Mouse (Mus musculus): ENCODE measurements around the gene Grin2d. TPM values are rescaled to one million over a fixed set of nuclear protein-coding genes. Genes with fewer than 3 reads are reported as not detected.

Grin2d gene
- polyA plus RNA-seq, 1 experiment = 1.1 TPM

- Histone ChIP-seq H3ac (ENCODE audit: control insufficient read depth, insufficient read length, low read depth) (peak overlapping the region; percentile 79), H3K27me3 (ENCODE audit: control insufficient read depth, insufficient read depth, insufficient read length) (no peaks in the 10 kb centered on the region), H3K79me3 (ENCODE audit: low read depth) (peaks cover 14% of the 10 kb centered on the region), H3K36me3 (ENCODE audit: control insufficient read depth, insufficient read depth) (peaks cover 18% of the 10 kb centered on the region), H3K4me3 (ENCODE audit: insufficient read depth, poor library complexity, severe bottlenecking) (peak overlapping the region; percentile 63), H3K79me2 (ENCODE audit: control insufficient read depth, insufficient read depth) (peaks cover 46% of the 10 kb centered on the region)
- TF ChIP-seq CEBPB (IDR thresholded peaks at IDR 0.05; ENCODE audit: low read depth) = no peak
- TF ChIP-seq FOSL1 (IDR thresholded peaks at IDR 0.05; ENCODE audit: insufficient read depth, low read length, poor library complexity, severe bottlenecking) = peak; percentile 97
Observed at GRCm38 (mm10) chr7:45920583-45921241, 42.5 kb upstream of the Grin2d start.

GRCm38 (mm10) chr7:45919761-45920160, 41.6 kb upstream of the Grin2d start:
- H3K79me3 ChIP-seq (ENCODE audit: low read depth) = peaks cover 14% of the 10 kb centered on the region
- no peaks in the 10 kb centered on the region for H3K27me3 ChIP-seq (ENCODE audit: control insufficient read depth, insufficient read depth, insufficient read length)
- no peak for TF ChIP-seq FOSL1 (IDR thresholded peaks at IDR 0.05; ENCODE audit: insufficient read depth, low read length, poor library complexity, severe bottlenecking)
- TF ChIP-seq MAX (IDR thresholded peaks at IDR 0.05) = peak; percentile 26
- no peak for TF ChIP-seq USF1 (IDR thresholded peaks at IDR 0.05; ENCODE audit: low read depth)
- peak overlapping the region; percentile 79 for H3ac ChIP-seq (ENCODE audit: control insufficient read depth, insufficient read length, low read depth)
- H3K36me3 ChIP-seq (ENCODE audit: control insufficient read depth, insufficient read depth) = peaks cover 16% of the 10 kb centered on the region
- peaks cover 46% of the 10 kb centered on the region for H3K79me2 ChIP-seq (ENCODE audit: control insufficient read depth, insufficient read depth)
- peak overlapping the region; percentile 63 for H3K4me3 ChIP-seq (ENCODE audit: insufficient read depth, poor library complexity, severe bottlenecking)

- Histone ChIP-seq H3K36me3 (ENCODE audit: control insufficient read depth, insufficient read depth) (peaks cover 10% of the 10 kb centered on the region), H3K79me2 (ENCODE audit: control insufficient read depth, insufficient read depth) (peaks cover 46% of the 10 kb centered on the region), H3K79me3 (ENCODE audit: low read depth) (peaks cover 14% of the 10 kb centered on the region), H3K4me3 (ENCODE audit: insufficient read depth, poor library complexity, severe bottlenecking) (peak overlapping the region; percentile 63), H3ac (ENCODE audit: control insufficient read depth, insufficient read length, low read depth) (peak overlapping the region; percentile 79), H3K27me3 (ENCODE audit: control insufficient read depth, insufficient read depth, insufficient read length) (no peaks in the 10 kb centered on the region)
- TF ChIP-seq MYOG (IDR thresholded peaks at IDR 0.05; ENCODE audit: control insufficient read depth, extremely low read depth, insufficient read length) (no peak), MYOD1 (IDR thresholded peaks at IDR 0.05; ENCODE audit: control insufficient read depth, insufficient read length, low read depth) (no peak), MAX (IDR thresholded peaks at IDR 0.05) (no peak), USF1 (IDR thresholded peaks at IDR 0.05; ENCODE audit: low read depth) (no peak), CTCF (IDR thresholded peaks at IDR 0.05; ENCODE audit: control insufficient read depth, insufficient read depth, insufficient read length) (peak; percentile 81), FOSL1 (IDR thresholded peaks at IDR 0.05; ENCODE audit: insufficient read depth, low read length, poor library complexity, severe bottlenecking) (no peak), CEBPB (IDR thresholded peaks at IDR 0.05; ENCODE audit: low read depth) (no peak)
Observed at GRCm38 (mm10) chr7:45919083-45919671, 41.0 kb upstream of the Grin2d start.

GRCm38 (mm10) chr7:45917926-45918325, 39.7 kb upstream of the Grin2d start:
- TF ChIP-seq MYOD1 (IDR thresholded peaks at IDR 0.05; ENCODE audit: control insufficient read depth, insufficient read length, low read depth) = no peak
- TF ChIP-seq FOSL1 (IDR thresholded peaks at IDR 0.05; ENCODE audit: insufficient read depth, low read length, poor library complexity, severe bottlenecking) = no peak
- TF ChIP-seq USF1 (IDR thresholded peaks at IDR 0.05; ENCODE audit: low read depth) = no peak
- no peak for TF ChIP-seq MYOG (IDR thresholded peaks at IDR 0.05; ENCODE audit: control insufficient read depth, extremely low read depth, insufficient read length)
- TF ChIP-seq MAX (IDR thresholded peaks at IDR 0.05) = no peak
- no peak for TF ChIP-seq CTCF (IDR thresholded peaks at IDR 0.05; ENCODE audit: control insufficient read depth, insufficient read depth, insufficient read length)
- no peak for TF ChIP-seq CEBPB (IDR thresholded peaks at IDR 0.05; ENCODE audit: low read depth)
- H3K4me3 ChIP-seq (ENCODE audit: insufficient read depth, poor library complexity, severe bottlenecking) = no peak overlapping the region
- H3ac ChIP-seq (ENCODE audit: control insufficient read depth, insufficient read length, low read depth) = peak overlapping the region; percentile 21
- peaks cover 14% of the 10 kb centered on the region for H3K79me3 ChIP-seq (ENCODE audit: low read depth)
- H3K36me3 ChIP-seq (ENCODE audit: control insufficient read depth, insufficient read depth) = peaks cover 10% of the 10 kb centered on the region
- H3K27me3 ChIP-seq (ENCODE audit: control insufficient read depth, insufficient read depth, insufficient read length) = no peaks in the 10 kb centered on the region
- peaks cover 46% of the 10 kb centered on the region for H3K79me2 ChIP-seq (ENCODE audit: control insufficient read depth, insufficient read depth)

- peaks cover 14% of the 10 kb centered on the region for H3K79me3 ChIP-seq (ENCODE audit: low read depth)
- H3K79me2 ChIP-seq (ENCODE audit: control insufficient read depth, insufficient read depth) = peaks cover 38% of the 10 kb centered on the region
- no peak overlapping the region for H3K4me3 ChIP-seq (ENCODE audit: insufficient read depth, poor library complexity, severe bottlenecking)
- TF ChIP-seq FOSL1 (IDR thresholded peaks at IDR 0.05; ENCODE audit: insufficient read depth, low read length, poor library complexity, severe bottlenecking) (no peak), MYOG (IDR thresholded peaks at IDR 0.05; ENCODE audit: control insufficient read depth, extremely low read depth, insufficient read length) (no peak), MYOD1 (IDR thresholded peaks at IDR 0.05; ENCODE audit: control insufficient read depth, insufficient read length, low read depth) (no peak), CEBPB (IDR thresholded peaks at IDR 0.05; ENCODE audit: low read depth) (no peak)
- peaks cover 10% of the 10 kb centered on the region for H3K36me3 ChIP-seq (ENCODE audit: control insufficient read depth, insufficient read depth)
- no peaks in the 10 kb centered on the region for H3K27me3 ChIP-seq (ENCODE audit: control insufficient read depth, insufficient read depth, insufficient read length)
- peak overlapping the region; percentile 58 for H3ac ChIP-seq (ENCODE audit: control insufficient read depth, insufficient read length, low read depth)
Observed at GRCm38 (mm10) chr7:45917004-45917704, 39.0 kb upstream of the Grin2d start.

Data from C2C12 (cell line).